Mouse (Mus musculus): ENCODE measurements around the gene Sfmbt1. TPM values are rescaled to one million over a fixed set of nuclear protein-coding genes. Genes with fewer than 3 reads are reported as not detected.
"Not testable (repeated sequence)": the region's sequence is repeated elsewhere in the genome, so short reads cannot be mapped to it uniquely, and the experiment has no call there.

Gene Sfmbt1
- total RNA-seq, 4 experiments from 2014 or later = 36.1 to 43.5 (median 36.7) TPM

DNA sequence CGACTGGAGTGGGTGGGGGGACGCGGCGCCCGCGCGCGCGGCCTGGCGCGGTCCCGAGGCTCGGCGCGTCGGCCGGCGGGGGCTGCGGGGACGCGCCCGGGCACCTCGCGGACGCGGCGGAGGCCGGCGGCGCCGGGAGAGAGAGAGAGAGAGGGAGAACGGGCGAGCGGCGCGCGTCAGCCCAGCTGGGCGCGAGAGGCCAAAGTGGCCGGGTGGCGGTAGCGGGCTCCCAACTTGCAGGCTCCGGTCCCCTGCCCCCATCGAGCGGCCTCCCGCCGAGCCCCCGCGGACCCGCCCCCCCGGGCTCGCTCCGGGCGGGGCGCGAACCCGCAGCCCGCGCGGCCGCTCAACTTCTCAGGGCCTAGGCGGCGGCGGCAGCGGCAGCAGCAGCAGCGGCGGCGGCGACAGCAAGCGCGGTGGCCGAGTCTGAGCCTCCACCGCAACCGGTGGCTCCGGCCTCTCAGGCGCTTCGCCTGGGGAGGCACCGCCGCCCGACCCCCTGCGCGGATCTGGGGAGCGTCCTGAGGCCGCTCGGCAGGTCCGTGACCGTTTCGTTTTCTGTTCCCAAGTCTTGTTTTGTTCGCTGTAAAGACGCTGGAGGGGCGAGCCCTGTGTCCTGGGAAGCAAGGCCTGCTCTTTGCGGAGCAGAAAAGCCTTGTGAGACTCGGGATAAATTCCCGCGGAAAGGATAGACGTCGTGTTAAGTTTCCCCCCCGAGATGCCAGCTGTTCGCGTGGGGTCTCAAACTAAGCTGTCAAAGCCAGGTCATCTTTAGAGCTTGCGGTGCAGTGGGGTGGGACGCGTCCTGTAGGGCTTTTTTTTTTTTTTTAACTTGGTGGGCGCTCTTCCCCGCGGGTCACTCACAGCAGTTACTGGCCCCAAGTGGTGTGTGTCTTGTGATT, 1.7 kb downstream of the Sfmbt1 start:
- peak; percentile 24 to 37 for DNase-seq (ENCODE audit: low spot score in 2 of 2)

DNA sequence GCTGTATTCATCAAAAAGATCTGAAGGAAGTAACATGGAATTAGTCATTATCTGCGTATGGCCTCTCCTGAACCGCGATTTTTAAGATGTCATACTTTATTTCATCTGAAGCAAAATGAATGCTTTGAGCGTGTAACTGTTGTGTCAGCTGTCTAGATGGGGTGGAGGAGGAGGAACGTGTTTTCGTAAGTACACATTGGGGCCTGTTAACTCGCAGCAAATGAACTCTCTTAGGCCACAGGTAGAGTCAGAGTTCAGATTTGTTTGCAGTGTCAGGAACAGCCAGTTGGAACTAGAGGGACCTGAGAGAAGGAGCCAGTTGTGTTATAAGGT, 2.3 kb downstream of the Sfmbt1 start:
- DNase-seq (ENCODE audit: low spot score in 2 of 2) = no peak

DNA sequence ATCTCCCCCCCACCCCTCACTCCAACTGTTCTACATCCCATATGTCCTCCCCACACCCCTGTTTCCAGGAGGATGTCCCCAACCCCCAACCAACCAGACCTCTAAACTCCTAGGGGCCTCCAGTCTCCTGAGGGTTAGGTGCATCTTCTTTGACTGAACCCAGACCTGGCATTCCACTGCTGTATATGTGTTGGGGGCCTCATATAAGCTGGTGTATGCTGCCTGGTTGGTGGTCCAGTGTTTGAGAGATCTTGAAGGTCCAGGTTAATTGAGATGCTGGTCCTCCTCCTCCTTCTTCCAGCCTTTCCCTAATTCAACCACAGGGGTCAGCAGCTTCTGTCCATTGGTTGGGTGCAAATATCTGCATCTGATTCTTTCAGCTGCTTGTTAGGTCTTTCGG, 4.0 kb downstream of the Sfmbt1 start:
- not testable (repeated sequence) for DNase-seq (ENCODE audit: low spot score in 2 of 2)

DNA sequence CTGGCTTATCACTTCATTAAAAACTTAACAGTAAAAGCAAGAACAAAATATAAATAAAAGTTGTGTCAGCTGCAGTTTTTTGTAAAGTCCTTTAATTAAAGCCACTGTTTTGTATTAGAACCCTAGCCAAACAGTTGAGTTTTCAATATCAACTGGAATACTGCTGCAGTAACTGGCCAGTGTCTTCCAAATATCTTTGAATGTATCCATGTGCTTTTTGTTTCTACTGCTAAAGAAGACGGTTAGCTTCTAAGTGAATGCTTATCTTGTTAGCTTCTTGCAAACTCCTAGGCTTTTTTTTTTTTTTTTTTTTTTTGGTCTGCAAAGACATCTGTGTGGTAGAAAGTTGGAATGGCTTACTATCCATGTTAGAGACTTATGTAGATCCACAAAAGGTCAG, 4.9 kb downstream of the Sfmbt1 start:
- no peak for DNase-seq (ENCODE audit: low spot score in 2 of 2)

DNA sequence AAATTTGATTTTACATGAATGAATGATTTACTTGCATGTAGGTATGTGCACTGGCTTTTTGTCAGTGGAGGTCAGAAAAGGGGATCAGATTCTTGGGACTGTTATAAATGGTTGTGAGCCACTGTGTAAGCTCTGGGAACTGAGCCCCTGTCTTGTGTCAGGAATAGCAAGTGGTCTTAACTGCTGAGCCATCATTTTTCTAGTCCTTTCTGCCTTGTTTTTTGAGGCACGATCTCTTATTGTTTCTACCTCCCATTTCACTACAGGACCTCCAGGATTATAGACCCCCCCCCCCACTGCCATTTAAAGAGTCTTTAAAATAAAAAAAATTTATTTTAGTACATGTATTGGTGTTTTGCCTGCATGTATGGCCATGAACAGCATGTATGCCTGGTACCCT, 7.2 kb downstream of the Sfmbt1 start:
- DNase-seq (ENCODE audit: low spot score in 2 of 2) = no peak

DNA sequence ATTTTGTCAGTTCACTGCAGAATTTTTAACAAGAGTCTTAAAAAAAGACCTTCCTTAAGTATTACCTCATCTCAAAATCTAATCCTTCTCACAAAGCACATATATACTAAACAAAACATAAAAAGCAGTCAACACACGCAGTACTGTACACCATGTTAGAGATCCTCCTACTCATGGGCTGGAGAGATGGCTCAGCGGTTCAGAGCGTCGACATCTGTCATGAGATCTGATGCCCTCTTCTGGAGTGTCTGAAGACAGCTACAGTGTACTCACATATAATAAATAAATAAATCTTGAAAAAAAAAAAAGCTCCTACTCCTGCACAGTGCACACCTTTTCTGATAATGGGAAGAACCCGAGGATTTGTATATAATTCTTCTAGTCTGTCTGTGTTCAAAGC, 7.8 kb downstream of the Sfmbt1 start:
- no peak for DNase-seq (ENCODE audit: low spot score in 2 of 2)

DNA sequence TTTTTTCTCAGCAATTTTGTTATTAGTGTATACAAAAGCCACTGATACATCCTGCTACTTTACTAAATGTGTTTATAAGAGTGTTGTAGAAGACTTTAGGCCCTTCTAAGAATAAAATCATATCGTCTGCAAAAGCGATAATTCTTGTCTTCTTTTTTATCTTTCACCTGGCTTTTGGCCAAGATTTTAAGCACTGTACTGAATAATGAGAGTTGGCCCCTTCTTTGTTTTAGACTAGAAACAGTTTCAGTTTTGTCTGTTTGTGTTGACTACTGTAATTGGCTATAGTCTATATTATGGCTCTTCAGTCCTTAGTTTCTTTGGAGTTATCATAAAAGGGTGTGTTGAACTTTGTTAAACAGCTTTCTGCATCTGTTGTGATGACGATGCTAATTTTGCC, 17.2 kb downstream of the Sfmbt1 start:
- DNase-seq (ENCODE audit: low spot score in 2 of 2) = no peak

DNA sequence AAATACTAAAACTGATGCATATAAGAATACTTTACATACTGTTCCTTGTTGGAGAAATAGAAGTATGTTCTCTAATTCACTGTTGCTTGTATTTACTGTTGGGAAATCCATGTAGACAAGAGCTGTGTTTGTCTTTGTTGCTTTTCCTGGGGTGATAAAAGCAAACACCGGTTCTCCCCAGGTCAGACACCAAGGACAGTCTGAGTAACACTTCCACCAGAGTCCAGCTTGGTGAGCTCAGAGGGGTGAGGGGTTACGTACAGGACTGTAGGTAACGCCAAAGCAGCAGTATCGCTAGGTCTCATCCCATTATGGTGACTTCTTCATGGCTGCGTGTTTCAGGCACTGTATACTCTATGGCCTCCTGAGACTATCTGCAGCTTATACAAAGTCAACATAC, 20.0 kb downstream of the Sfmbt1 start:
- no peak for DNase-seq (ENCODE audit: low spot score in 2 of 2)

DNA sequence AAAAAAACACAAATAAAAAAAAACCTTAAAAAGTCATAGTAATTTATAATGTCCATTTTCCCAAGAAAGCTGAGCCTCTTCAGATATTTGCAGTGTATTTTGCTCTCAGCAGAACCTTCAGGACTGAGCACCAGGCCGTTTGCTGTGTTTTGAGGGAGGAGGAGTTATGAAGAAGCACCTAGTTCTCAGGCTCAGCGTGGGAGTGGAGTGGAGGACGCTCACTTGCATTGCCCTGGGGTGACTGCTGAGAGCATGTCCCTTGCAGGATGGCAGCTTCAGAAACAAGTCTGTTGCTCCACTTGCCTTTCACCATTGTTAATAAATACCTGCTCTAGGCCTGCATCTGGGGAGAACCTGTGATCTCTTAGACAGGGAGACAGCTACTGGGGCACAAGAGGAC, 21.2 kb downstream of the Sfmbt1 start:
- no peak for DNase-seq (ENCODE audit: low spot score in 2 of 2)

DNA sequence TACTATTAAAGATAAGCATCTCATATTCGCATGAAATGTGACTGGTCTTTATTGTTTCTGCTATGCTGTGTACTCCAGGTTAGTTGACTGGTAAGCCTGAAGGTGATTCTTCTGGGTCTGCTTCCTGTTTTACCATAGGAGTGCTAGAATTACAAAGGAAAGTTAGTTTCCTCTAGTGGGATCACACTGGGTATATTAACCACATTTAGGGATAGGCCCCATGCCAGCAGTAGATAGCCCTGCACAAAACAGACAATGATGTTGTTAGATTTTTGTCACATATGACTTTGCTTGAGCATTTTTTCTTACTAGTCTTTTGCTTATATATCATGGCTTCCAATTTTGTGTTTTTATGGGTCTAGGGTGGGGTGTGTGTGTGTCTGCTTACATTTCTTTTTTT, 21.8 kb downstream of the Sfmbt1 start:
- no peak for DNase-seq (ENCODE audit: low spot score in 2 of 2)

DNA sequence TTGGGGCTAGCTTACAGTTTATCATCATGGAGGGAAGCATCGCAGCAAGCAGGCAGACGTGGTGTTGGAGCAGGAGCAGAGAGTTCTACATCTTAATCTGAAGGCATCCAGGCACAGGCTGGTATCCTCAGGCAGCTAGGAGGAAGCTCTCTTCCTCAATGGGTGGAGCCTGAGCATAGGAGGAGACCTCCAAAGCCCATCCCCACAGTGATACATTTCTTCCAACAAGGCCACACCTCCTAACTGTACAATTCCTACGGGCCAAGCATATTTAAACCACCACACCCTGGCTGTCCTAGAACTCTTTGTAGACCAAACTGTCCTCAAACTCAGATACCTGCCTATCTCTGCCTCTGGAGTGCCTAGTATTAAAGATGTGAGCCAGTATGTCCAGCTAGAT, 29.2 kb downstream of the Sfmbt1 start:
- DNase-seq (ENCODE audit: low spot score in 2 of 2) = no peak

DNA sequence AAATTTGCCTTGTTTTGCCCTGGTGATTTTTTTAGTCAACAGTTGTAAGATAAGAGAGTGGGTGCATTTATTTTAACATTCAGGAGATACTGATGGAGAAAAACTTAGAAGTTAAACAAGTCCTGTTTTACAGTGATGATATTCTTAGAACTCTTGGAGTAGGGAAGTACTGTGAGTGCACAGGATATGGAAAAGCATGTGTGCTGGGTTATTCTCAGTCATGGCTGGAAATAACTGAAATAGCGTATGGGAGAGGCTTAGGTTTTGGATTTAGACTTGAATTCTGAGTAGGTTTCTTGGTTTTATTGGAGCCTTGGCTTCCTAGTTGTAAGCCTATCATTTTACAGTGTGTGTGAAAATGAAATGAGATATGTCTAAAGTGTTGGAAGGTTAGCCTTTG, 31.5 kb downstream of the Sfmbt1 start:
- no peak for DNase-seq (ENCODE audit: low spot score in 2 of 2)

DNA sequence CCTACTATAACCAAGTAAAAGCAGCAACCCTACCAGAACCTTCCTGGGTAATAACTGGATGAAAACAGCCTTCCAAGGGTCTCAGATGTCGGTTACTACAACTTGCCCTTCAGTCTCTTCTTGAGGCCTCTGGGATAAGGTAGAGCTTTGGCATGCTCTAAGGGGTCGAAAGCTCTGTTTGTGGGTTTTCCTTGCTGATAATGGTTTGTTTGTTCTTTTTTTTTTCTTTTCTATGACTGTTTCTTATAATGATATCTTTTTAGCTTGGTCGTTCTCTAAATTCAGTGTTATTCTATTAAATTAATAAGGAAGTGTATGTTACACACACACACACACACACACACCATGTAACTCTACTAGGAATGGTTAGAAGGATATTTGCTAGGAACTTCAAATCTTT, 42.6 kb downstream of the Sfmbt1 start:
- no peak for DNase-seq (ENCODE audit: low spot score in 2 of 2)

DNA sequence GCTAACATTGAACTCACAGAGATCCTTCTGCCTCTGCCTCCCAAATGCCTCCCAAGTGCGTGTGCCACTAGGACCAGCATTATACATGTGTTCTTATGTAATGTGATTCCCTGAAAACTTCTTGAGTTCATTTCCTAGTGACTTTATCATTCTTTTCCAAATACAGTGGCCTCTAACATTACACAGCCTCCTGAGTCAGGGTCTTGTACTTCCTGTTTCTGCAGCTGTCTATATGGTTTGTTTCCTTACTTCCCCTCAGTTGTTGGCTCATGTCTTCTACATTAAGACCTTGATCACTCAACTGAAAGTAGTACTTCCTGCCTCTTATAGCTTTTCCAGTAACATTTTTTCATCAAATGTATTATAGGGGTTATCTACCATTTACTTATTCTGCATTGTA, 46.6 kb downstream of the Sfmbt1 start:
- DNase-seq (ENCODE audit: low spot score in 2 of 2) = no peak

DNA sequence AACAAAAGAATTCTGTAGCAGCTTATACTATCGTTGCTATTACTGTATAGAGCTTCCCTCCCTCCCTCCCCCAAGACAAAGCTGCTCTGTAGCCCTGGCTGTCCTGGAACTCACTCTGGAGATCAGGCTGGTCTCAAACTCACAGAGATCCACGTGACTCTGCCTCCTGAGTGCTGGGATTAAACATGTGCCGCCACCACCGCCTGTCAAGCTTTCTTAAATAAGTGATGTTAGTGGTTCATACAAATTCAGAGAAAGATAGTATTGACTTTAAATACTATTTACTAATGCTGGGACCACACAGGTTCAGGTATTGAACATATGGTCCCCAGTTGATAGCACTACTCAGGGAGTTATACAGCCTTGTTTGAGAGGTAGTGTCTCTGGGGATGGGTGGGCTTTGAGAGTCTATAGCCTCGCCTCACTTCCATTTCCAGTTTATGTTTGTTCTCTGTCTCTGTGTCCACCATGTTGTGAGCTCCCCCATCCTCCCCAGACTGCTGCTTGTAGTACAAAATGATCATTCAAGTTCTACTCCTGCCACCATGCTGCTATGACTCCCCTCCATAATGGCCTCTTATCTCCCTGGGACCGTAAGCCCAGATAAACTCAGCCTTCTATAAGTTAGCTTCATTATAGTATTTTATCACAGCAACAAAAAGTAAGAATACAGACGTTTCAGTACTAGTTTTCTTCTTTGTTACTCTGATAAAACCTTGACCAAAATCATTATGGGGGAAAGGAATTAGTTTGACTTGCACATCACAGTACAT, 47.7 kb downstream of the Sfmbt1 start:
- DNase-seq (ENCODE audit: low spot score in 2 of 2) = no peak

DNA sequence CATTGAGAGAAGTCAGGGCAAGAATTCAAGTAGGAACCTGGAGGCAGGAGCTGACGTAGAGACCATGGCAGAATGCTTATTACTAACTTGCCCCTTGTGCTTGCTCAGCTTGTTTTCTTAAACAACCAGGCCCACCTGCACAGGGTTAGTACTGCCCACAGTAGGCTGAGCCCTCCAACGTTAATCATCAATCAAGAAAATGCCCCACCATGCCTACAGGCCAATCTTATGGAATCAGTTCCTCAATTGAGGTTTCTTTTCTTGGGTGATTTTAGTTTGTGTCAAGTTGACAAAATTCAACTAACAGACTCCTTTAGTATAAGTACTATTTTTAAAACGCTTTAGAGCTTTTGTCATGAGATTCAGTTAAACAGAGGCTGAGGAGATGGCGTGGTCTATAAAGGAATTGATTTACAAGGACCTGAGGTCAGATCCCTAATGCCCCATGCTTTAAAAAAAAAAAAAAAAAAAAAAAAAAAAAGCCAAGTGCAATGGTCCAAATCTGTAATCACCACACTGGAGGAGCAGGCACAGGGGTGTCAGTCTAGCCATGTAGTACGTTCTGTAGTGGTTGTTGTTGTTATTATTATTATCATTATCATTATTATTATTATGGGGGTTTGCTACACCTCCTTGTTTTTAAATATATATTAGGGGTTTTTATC, 48.4 kb downstream of the Sfmbt1 start:
- DNase-seq (ENCODE audit: low spot score in 2 of 2) = no peak

DNA sequence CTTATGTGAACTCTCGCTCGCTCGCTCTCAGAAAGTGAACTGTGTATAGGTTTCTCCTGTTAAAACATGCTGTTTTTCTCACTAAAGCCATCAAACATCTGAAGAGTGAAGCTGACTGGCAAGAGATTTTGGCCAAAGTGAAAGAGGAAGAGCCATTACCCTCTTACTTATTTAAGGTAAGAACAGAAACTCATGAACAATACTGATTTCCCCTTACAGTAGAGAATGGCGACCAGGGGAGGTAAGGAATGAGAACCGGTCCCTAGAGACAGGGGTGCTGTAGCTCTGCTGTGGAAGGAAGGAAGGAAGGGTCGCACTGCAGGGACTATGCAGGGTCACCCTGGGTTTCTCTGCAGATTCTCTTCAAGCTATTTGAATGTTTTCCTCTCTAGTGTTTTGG, 70.0 kb downstream of the Sfmbt1 start:
- no peak for DNase-seq (ENCODE audit: low spot score in 2 of 2)

DNA sequence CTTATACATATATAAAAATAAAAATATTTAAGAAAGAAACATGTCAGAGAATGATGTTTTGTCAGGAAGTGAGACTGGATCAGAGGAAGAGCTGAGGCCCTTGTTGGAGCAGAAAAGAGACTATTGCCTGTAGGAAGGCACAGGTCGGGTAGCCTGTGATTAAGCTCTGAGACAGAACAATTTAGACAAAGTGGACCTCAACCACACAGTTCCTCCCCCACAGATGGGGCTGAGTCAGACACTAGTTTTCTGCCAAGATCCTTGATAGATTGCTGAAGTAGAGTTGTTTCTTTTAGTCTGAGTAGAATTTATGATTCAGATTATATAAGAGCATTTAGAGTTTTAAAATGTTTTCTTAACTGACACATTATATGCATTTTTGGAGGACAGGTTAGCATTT, 74.8 kb downstream of the Sfmbt1 start:
- DNase-seq (ENCODE audit: low spot score in 2 of 2) = peak in 1 of 2 experiments; percentile 64

DNA sequence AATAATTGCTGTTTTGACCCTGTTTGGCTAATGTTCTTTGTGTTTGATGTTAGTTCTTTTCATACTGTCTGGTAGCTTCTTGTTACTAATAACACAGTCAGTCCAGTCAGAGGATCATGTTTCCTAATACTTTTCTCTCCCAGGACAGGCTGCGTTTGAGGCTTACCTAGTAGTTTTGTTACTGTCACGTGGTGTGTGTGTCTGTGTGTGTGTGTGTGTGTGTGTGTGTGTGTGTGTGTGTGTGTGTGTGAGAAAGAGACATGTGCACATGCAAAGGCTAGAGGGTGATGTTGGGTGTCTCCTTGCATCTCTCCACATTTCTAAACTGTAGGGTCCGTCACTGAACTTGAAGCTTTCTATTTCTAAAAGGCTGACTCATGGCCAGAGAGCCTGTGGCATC, 78.2 kb downstream of the Sfmbt1 start:
- no peak for DNase-seq (ENCODE audit: low spot score in 2 of 2)

DNA sequence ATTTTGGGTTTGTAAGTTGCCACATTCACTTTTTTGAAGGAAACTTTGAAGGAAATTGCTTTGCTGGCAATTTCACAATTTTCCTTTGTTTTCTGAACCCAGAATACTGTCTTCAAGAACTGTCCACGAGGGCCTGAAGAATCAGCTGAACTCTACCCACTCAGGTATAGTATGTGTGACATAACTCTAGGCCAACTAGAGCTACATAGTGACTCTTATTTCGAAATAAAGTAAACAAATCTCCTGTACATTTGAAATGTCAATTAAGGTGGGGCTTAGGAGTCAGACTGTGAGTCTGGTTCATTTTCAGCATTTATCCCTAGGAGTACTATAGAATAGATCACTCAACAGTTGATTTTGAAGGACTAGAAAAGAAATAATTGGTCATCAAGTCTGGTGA, 87.1 kb downstream of the Sfmbt1 start:
- no peak for DNase-seq (ENCODE audit: low spot score in 2 of 2)

DNA sequence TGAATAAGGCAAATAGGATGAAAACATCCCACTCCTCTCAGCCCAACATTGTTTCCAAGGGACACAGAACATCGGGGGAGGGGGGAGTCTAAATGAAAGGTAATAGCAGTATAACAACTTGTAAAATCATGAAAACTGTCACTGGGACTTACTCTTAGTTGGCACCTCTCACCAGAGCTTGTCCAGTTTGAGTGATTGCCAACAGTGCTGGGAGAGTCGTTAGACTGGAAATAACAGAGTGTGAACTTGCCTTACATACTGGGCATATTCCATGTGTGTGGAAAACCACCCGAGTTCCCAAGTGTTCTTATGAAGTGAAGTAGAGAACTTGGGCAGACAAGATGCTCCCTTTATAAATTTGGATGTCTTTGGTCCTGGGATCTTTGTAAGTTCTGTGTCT, 106.5 kb downstream of the Sfmbt1 start:
- no peak for DNase-seq (ENCODE audit: low spot score in 2 of 2)

DNA sequence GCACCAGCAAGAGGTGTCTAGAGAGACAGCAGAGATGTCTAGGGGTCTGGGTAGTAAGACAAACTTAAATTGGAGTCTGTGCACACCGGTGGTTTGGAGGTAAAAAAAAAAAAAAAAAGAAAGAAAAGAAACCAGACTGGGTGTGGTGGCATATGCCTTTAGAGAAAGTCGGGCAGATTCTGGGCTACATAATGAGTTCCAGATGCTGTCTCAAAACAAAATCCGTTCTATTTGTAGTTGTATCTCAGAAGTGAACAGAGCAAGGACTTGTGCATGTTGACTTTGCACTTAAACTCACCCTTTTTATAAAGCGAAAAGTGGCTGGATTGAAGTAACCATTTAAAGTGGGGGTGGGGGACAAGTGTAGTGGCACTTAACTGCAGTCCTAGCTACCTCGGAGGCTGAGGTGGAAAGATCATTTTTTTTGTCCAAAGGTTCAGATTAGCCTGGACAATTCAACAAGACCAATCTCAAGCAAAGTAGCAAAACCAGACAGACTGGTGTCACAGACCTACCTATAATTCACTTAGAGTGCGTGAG, 109.9 kb downstream of the Sfmbt1 start:
- no peak for DNase-seq (ENCODE audit: low spot score in 2 of 2)

Data from left cerebral cortex, adult 8-10 months (tissue).